Mouse (Mus musculus) monocyte, adult 2 months (primary cell): Measurements from ENCODE around the gene Spi1.

Experiments
- DNase-seq, 2 experiments: peaks; one replicate each; pipeline ENCODE4 v3.0.0; 2022; ENCODE audit warnings: low spot score in 2 of 2, low read depth in 1 of 2

Spi1 gene

GRCm38 (mm10) chr2:91066455-91066854, 15.7 kb upstream of the Spi1 start:
- DNase-seq = no peak

GRCm38 (mm10) chr2:91068162-91068871, 13.9 kb upstream of the Spi1 start:
- no peak for DNase-seq

DNA sequence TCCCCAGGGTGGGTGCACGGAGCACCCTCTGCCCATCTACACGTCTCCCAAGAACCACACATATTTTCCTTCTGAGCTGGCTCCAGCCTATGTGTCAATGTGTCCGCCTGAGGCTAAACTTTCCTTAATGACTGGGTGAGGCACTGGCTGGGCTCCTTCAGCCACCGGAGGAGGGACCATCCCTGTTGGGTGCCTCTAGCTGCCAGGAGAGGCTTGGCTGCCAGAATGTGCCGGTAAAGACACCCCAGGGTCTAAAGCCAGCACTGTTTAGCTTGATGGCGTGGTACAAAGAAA, 13.4 kb upstream of the Spi1 start:
- DNase-seq = no peak

GRCm38 (mm10) chr2:91069306-91070000, 12.7 kb upstream of the Spi1 start:
- no peak for DNase-seq

DNA sequence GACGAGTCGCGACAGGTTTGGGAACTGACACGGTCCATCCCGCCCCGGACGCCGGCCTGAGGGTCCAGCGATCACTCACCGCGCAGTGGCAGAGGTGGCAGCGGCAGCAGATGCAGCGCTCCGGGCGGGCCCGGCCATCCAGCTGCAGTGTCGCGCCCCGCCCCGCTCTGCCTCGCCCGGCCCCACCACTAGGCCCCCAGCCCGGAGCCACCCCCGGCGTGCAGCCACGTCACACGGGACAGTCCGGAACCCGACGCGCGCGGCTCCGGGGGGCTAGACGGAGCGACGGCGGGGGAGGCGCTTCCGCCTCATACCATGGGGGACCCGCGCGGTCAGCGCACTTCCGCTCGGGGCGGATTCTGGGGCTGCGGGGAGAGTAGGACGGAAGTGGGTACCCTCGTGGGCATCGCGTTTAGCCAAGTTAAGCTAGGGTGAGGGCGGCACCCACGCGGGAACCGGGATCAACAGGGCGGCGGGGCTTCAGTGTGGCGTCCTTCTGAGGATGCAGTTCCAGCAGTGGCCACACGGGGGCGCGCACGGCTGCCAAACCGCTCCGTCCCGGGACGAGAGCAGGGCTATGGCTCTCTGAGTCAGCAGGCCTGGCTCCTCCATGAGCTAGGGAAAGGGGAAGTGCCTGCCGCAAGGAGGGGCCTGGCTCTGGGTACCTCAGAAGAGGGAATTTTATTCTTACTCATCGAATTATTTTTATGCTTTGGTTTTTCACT, 12.0 kb upstream of the Spi1 start, which contains the start of gene Slc39a13:
Gene Slc39a13, minus strand, starts transcription at position 342 of the 725 bp plus-strand sequence.
- peak; percentile 95 to 98 for DNase-seq

DNA sequence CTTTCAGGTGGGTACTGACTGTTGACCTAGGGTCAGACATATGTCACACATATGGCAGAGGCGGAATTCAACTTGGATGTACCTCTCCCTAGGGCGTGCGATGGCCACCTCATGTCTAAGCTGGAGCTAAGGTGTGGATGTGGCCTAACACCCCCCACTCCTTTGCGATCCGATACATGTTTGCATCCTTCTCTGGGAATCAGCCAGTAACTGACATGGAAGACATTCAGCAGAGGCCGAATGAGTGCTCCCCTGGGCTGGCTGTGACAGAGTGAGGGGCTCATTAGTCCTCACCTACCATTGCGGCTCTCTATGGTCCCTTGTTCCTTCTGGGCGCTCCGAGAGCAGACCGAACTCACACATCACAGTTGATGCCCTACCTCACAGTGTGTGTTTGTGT, 11.1 kb upstream of the Spi1 start:
- no peak for DNase-seq

DNA sequence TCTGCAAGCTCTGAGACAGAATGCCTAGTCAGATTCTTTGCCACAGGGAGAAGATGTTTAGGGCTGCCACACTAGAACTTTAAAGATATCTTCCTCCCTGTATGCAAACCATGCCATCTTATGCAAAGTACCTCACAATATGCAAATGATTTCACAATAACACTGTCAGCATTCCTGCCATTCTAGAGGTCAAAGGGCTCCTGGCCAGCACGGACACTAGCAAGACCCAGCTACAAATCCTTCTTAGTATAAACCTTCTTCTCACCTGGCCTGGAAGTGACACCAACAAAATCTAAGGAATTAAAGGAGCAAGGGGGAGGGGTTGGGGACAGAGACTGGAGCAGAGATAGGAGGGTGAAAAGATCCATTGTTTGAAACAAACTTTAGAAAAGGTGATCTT, 10.1 kb upstream of the Spi1 start:
- no peak for DNase-seq

DNA sequence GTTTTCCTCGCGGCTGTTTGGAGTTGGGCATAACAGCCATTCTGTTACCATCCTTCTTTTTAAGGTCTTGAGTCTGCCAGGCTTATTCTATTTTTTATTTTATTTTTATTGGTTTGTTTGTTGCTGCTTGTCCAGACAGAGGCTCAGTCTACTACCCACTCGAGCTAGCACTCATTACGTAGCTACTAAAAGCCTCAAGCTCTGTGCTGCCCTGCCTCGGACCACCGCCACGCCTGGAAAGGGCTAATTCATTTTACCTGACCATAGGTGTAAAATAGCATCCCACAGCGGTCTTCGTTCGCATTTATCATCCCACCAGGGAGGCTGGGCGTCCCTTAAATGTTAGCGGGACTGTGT, 4.3 kb upstream of the Spi1 start:
- DNase-seq = no peak

DNA sequence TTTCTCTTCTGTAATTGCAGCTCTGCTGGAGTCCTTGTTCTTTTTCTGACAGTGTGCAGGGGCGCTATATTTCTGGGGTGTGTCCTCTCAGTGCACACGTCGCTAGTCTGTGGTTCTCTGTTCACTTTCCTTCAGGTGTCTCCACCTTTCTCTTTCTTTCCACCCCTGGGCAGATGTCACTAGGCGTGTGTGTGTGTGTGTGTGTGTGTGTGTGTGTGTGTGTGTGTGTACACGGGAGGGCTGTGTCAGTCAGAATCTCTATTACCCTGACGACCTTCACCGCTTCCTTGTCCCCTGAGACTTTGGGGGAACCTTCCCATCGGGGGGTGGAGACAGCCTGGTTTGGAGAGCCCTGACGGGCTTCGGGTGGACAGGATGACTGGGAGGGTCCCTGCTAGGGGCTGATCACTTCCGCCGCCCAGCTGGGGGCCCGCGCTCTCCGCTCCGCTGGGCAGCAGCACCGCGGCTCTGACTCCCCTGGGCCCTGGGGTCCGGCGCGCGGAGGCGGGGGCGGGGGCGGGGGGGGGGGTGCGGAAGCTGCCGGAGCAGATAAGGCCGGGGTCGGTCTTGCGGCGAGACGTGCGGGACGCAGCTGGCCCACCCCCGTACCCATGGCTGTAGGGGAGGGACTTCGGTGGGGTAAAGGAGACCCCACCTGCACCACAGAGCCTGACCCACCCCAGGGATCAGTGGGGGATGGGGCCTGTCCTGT, 3.7 kb upstream of the Spi1 start:
- DNase-seq = no peak

GRCm38 (mm10) chr2:91079026-91079384, 3.2 kb upstream of the Spi1 start:
- DNase-seq = no peak

DNA sequence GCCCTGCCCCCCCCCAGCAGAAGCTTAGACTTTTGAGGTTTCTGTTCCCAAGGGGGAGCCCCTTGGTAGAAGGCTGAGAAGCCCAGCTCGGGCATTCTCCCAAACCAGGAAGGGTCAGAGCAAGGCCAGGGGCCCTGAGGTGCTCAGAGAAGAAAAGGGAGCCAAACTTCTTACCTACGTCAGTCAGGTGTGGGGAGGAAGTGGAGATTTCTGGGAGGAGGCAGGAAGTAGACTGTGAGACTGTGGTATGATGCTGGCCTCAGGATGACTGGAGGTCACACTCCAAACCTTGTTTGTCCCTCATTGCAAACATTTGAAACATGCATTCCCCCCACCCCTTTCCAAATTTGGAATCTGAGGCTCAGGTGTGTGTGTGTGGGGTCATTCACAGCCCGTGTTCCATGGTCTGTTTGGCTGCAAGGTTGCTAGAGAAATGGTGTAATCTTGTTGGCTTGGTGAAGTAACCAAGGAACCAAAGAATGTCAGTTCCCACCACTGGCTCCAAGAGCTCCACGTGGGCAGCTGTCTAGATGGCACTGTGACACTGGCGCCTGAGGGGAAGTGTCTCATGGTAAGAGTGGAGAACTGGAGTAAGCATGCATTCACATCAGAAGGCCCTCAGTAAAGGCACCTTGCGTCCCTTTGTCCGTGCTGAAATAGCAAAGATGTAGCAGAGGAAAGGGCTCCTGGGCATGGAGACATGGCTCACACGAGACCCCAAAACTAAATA, 1.2 kb upstream of the Spi1 start:
- peak in 1 of 2 experiments; percentile 65 for DNase-seq

- DNase-seq = peak; percentile 86 to 89
These were observed 654 bp downstream of the Spi1 start for GRCm38 (mm10) chr2:91082844-91083243.

DNA sequence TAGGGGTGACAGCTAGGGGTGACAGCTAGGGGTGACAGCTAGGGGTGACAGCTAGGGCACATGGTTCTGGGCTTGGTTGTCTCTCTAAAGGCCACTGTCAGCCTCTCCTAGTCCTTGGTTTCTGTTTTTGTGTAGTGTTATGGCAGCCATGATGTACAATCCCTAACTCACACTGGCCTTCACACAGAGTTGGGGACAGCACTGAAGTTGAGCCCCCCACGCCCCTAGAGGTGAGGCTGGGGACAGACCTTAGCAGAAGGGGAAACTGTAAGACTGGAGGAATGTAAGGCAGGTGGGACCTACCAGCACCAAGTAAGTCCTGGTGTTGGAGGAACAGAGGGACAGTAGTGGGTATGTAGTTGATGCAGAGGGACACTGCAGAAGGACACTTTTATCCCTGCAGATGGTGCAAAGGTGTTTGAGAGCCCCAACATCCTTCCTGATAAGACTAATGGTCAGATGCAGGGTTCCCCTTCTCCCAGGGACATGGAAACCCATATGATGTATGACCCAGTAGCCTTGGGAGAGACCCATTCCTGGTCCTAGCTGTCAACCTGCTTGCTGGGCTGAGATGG, 1.3 kb downstream of the Spi1 start:
- DNase-seq = no peak

GRCm38 (mm10) chr2:91084179-91084820, 2.1 kb downstream of the Spi1 start:
- peak in 1 of 2 experiments; percentile 70 for DNase-seq

GRCm38 (mm10) chr2:91085494-91086391, 3.6 kb downstream of the Spi1 start:
- no peak for DNase-seq

DNA sequence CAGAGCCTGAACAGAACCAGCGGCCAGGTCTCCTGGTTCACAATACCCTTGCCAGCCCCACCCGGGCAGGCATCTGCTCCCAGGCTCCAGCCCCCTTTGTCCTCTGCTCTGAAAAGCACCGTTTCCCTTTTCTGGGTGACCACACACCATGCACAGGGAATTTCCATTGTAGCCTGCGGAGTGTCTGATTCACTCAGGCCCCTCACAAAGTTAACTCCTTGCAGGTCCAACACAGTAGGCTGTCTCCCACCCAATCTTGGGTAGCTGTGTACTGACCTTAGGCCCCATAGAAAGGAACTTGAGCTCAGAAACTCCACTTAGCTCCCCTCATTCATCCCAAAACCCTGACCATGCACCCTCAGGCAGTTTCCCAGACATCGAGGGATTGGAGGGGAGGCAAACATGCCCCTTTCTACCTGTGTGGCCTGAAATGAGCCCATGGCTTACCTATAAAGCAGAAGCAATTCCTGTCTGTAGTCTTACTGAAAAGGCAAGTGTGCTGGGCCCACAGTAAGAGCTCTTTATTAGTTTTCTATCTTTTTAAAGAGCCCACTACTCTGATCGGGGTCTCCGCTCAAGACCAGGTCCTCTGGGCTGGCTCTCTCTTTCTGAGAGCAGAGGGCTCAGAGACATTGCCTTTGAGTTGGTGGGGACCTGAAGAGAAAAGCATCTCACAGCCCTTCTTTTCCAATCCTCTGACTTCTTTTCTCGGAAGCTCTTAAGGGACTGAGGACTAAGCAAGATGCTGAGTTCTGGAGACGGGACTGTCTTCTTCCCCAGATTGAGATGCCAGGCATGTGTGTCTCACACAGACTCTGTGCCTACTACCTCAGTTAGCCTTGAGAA, 4.4 kb downstream of the Spi1 start:
- peak in 1 of 2 experiments; percentile 80 for DNase-seq

GRCm38 (mm10) chr2:91087453-91087852, 5.3 kb downstream of the Spi1 start:
- no peak for DNase-seq

DNA sequence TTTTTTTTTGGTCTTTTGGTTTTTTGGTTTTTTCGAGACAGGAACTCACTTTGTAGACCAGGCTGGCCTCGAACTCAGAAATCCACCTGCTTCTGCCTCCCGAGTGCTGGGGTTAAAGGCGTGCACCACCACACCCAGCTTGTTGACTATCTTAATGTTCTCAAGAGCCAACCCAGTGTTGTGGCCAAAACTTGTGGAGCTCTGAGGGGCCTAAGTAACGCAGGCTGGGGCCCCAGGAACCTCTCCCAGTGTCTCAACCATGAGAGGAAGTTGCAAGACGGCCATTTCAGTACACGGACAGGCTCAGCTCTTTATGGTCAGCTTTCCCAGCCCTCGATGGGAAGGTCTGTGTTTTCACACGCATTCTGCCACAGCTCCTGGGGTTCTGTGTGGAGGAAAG, 6.8 kb downstream of the Spi1 start:
- peak in 1 of 2 experiments; percentile 54 for DNase-seq
